Mouse (Mus musculus) embryonic facial prominence, embryonic 14.5 days (tissue): ENCODE measurements around the gene Brap. TPM values are rescaled to one million over a fixed set of nuclear protein-coding genes. Genes with fewer than 3 reads are reported as not detected.
"Not testable (repeated sequence)": the region's sequence is repeated elsewhere in the genome, so short reads cannot be mapped to it uniquely, and the experiment has no call there.

Experiments
- ATAC-seq: fragments of 200-750 bp; cut with Nextera tagmentation; 2 replicates; pipeline ENCODE4 v1.8.0; 2017; ENCODE audit warnings: low read depth, moderate number of reproducible peaks, moderate TSS enrichment
- DNase-seq: peaks from one replicate; pipeline ENCODE4 v3.0.0-alpha.2; 2015; ENCODE audit warnings: low spot score
- H3K27ac ChIP-seq: fragments of 300-500 bp; sonication (generic); replicated peaks from 2 replicates; pipeline ENCODE4 v1.5.1; 2014; ENCODE audit warnings: low read depth, mild to moderate bottlenecking, low read length, moderate library complexity
- H3K27me3 ChIP-seq: fragments of 300-500 bp; sonication (generic); replicated peaks from 2 replicates; pipeline ENCODE4 v1.6.1; 2014; ENCODE audit warnings: low read length; ENCODE audit not compliant: control insufficient read depth, insufficient read depth
- H3K36me3 ChIP-seq: fragments of 300-500 bp; sonication (generic); 2 replicates; pipeline ENCODE4 v1.6.1; 2014; ENCODE audit warnings: low read length, mixed read lengths; ENCODE audit not compliant: control insufficient read depth, insufficient read depth
- H3K4me1 ChIP-seq: fragments of 300-500 bp; sonication (generic); 2 replicates; pipeline ENCODE4 v1.6.1; 2014; ENCODE audit warnings: antibody characterized with exemption, low read length; ENCODE audit not compliant: control insufficient read depth, insufficient read depth
- H3K4me2 ChIP-seq: fragments of 300-500 bp; sonication (generic); 2 replicates; pipeline ENCODE4 v1.6.1; 2014; ENCODE audit warnings: low read depth, mild to moderate bottlenecking, low read length, moderate library complexity, mixed read lengths
- H3K4me3 ChIP-seq: fragments of 300-500 bp; sonication (generic); 2 replicates; pipeline ENCODE4 v1.5.1; 2014; ENCODE audit warnings: low read depth, mild to moderate bottlenecking, low read length
- H3K9ac ChIP-seq: fragments of 300-500 bp; sonication (generic); 2 replicates; pipeline ENCODE4 v1.6.1; 2014; ENCODE audit warnings: low read depth, mild to moderate bottlenecking, low read length, moderate library complexity, mixed read lengths
- H3K9me3 ChIP-seq: fragments of 300-500 bp; sonication (generic); 2 replicates; pipeline ENCODE4 v1.6.1; 2016; ENCODE audit warnings: low read length; ENCODE audit not compliant: control insufficient read depth
- WGBS: fragments of 180-500 bp; shearing (Covaris S2); extraction: QIAGEN DNeasy Blood & Tissue Kit; methylation state at CpG from one replicate; pipeline ENCODE4 v1.1.7; 2014; 5-methylcytosine and 5-hydroxymethylcytosine counted together
- polyA plus RNA-seq: library from polyadenylated mRNA; unstranded; fragments of >200 nt; fragmentation: Nextera tagmentation; extraction: Ambion mirVana; gene quantifications from 2 replicates; pipeline ENCODE4 v1.2.1, GENCODE M21; 2014

The Brap gene
- polyA plus RNA-seq, 1 experiment from 2014 or later: 39.9 TPM

DNA sequence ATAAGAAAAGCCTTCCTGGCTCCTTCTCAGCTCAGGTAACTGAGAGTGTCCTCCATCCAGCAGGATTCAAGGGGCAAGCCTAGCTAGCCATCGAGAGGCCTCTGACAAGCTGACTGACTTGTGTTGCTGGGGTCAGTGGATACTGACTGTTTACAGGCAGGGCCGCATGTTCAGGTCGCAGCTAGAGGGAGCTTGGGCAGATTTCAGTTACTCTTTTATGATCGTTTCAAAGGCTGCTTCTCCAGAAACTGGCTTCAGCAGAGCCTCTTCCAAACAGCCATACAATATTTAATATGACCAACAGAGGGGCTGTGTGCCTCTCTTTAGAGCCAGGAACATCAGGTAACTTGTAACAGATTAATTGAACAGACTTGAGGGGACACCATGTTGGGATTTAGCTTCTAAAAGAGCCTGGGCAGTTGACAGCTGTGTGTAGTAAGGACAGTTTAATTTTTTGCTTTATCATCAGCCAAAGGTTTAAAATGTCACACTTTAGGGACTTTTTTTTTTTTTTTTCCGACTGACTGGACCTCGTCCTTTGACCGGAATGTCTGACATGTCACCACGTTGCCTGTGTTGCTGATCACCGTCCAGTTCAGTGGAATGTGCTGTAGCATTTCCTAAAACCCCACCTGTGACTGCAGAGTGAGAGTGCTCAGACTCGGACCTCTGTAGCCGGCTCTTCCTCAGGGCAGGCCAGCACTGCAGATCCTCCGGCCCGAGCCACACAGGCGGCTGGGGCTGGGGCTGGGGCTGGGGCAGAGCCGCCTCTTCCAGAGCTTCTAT is 25.9 kb downstream of the Brap start:
- H3K9ac ChIP-seq: no peak overlapping the region
- H3K4me2 ChIP-seq: no peak overlapping the region
- H3K27ac ChIP-seq: no peak overlapping the region
- no peaks in the 10 kb centered on the region for H3K27me3 ChIP-seq
- ATAC-seq: no peak
- peaks cover 59% of the 10 kb centered on the region for H3K36me3 ChIP-seq
- H3K4me3 ChIP-seq: no peak overlapping the region
- no peaks in the 10 kb centered on the region for H3K9me3 ChIP-seq
- 0 out of 2 replicates have a peak, but pooled peaks cover 5% of the 10 kb centered on the region for H3K4me1 ChIP-seq
- 73% methylated on average over 15 of the region's 15 CpGs for WGBS
- DNase-seq: no peak

DNA sequence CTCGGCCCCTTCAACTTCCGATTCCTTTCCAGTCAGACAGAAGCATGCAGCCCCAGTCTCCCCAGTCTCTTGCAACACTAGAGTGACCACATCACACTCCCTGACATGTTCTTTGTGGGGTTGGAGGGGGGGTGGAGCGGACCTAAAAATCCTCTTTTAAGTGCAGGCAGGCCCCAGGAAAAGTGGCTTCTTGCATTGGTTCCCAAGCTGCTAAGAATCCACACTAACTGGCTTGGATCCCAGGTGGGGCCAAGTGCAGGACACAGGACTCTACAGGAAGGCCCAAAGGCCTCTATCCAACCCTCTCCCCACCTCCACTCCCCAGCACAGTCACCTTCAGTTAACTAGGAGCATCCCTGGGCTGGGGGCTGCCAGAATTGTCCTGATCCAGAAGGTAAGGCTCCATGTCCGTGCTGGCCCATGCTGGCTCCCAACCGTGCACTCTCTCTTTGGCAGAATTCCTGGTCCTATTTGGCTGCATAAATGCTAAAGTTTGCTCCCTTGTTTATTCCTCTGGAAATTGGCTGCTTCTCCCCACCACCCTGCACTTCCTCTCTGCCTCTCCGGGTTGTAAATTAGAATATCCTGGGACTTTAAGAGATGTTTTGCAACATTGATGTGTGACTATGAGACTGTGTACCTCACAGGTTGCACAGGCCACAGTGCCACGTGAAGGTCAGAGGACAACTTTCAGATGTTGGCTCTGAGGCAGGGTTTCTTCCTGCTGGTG is 30.3 kb downstream of the Brap start:
- H3K9ac ChIP-seq: no peak overlapping the region
- H3K27ac ChIP-seq: no peak overlapping the region; the same call in 1 of the 2 replicates
- H3K27me3 ChIP-seq: no peaks in the 10 kb centered on the region
- H3K9me3 ChIP-seq: no peaks in the 10 kb centered on the region
- peak; percentile 28 for DNase-seq
- peaks cover 17% of the 10 kb centered on the region for H3K36me3 ChIP-seq
- ATAC-seq: no peak
- 0 out of 2 replicates have a peak, but pooled peaks cover 5% of the 10 kb centered on the region for H3K4me1 ChIP-seq
- WGBS: 70% methylated on average over 7 of the region's 7 CpGs
- H3K4me3 ChIP-seq: no peak overlapping the region
- H3K4me2 ChIP-seq: no peak overlapping the region

DNA sequence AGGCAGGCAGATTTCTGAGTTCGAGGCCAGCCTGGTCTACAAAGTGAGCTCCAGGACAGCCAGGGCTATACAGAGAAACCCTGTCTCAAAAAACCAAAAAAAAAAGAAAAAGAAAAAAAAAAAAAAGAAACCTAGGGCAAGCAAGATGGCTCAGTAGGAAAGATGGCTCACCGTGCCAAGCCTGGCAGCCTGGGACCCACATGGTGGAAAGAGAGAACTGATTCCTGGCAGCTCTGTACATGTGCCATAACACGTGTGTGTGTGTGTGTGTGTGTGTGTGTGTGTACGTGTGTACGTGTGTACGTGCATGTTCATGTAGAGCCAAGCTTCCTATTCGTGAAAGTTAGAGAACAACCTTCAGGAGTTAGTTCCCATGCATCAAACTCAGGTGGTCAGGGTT is 31.1 kb downstream of the Brap start:
- ATAC-seq, H3K4me1 ChIP-seq, DNase-seq, H3K4me2 ChIP-seq, H3K27ac ChIP-seq, H3K9ac ChIP-seq, H3K4me3 ChIP-seq, H3K9me3 ChIP-seq, H3K27me3 ChIP-seq: not testable (repeated sequence)
- H3K36me3 ChIP-seq: peaks cover 11% of the 10 kb centered on the region
- WGBS: 86% methylated on average over 7 of the region's 7 CpGs

DNA sequence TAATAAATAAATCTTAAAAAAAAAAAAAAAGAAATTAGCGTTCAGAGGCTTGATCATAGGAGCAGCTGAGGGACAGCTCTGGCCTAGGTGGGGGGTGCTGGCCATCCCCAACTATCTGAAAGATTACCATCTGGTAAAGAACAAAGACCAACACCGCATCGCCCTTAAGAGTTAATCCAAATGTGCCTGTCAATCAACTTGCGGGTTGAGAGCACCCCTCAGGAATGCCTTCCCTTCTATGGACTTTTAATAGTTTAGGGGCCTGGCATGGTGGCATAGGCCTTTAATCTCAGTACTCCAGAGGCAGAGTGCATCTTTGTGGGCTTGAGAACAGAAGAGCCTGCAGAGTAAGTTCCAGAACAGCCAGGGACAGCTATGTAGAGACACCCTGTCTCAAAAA is 32.5 kb downstream of the Brap start:
- 67% methylated on average over 4 of the region's 4 CpGs for WGBS
- Histone ChIP-seq H3K4me1 (0 out of 2 replicates have a peak, but pooled peaks cover 5% of the 10 kb centered on the region), H3K9me3 (no peaks in the 10 kb centered on the region), H3K4me2 (no peak overlapping the region), H3K4me3 (no peak overlapping the region), H3K36me3 (no peaks in the 10 kb centered on the region), H3K27me3 (no peaks in the 10 kb centered on the region), H3K9ac (no peak overlapping the region), H3K27ac (no peak overlapping the region)
- ATAC-seq (no peak), DNase-seq (peak; percentile 27)

DNA sequence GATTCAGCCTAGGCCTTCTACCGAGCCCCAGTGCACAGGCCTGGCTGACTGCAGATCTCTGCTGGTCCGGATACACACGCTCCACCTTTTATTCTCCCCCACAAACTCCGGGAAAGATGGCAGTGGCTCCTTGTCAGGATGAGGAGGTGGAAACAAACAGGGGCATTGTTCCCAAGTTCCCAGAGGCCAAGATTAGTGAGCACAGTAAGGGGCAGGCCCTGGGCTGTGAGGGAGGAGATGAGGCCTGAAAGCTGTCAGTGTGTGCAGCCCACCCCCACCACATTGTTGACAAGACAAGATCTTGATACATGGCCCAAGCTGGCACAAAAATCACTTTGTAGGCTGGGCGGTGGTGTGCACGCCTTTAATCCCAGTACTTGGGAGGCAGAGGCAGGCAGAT is 36.4 kb downstream of the Brap start:
- 43% methylated on average over 6 of the region's 6 CpGs for WGBS
- Histone ChIP-seq H3K36me3 (no peaks in the 10 kb centered on the region), H3K4me1 (no peaks in the 10 kb centered on the region), H3K9ac (no peak overlapping the region), H3K27me3 (no peaks in the 10 kb centered on the region), H3K9me3 (no peaks in the 10 kb centered on the region), H3K27ac (no peak overlapping the region), H3K4me3 (no peak overlapping the region), H3K4me2 (no peak overlapping the region)
- ATAC-seq (no peak), DNase-seq (no peak)

DNA sequence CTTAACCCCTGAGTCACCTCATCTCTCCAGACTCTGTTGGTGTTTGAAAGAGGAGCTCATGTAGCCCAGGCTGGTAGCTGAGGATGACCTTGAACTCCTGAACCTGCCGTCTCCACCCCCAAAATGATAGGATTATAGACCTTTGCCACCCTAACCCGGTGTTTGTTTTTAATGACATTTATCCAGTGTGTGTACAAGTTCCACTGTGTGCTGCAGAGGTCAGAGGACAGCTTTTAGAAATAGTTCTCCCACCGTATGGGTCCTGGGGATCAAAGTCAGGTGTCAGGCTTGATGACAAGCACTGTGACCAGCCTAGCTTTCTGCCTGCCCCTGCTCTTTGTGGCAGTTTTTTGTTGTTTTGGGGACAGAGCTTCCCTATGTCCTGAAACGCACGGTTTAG is 39.5 kb downstream of the Brap start:
- WGBS: 35% methylated on average over 5 of the region's 5 CpGs
- H3K9ac ChIP-seq: no peak overlapping the region
- no peak for ATAC-seq

DNA sequence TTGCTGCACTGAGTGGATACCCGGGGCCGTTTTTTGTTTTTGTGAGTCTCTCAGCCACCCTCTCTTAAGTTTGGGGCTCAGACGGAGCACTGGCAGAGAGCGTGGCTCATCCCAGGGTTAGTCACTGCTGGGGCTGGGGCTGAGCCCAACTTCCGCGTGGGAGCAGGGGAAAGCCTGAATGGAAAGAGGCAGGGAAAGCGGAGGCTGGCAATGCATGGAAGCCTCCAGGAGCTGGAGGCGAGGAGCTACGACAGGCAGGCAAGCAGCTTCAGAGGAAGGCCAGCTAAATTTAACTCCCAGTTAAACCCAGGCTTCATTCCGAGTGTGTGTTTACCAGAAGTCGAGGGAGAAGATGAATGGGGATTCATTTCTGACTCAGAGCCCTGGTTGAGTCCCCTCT is 40.1 kb downstream of the Brap start:
- Histone ChIP-seq H3K9ac (0 out of 2 replicates have a peak overlapping the region, but pooled peaks have one; percentile 22), H3K4me3 (no peak overlapping the region), H3K9me3 (no peaks in the 10 kb centered on the region), H3K4me2 (0 out of 2 replicates have a peak overlapping the region, but pooled peaks have one; percentile 18), H3K27me3 (no peaks in the 10 kb centered on the region), H3K4me1 (no peaks in the 10 kb centered on the region), H3K27ac (no peak overlapping the region), H3K36me3 (no peaks in the 10 kb centered on the region)
- 19% methylated on average over 11 of the region's 11 CpGs for WGBS
- ATAC-seq (no peak), DNase-seq (no peak)

More for the DNA sequence above, 39.5 kb downstream of the Brap start:
- no peaks in the 10 kb centered on the region for H3K36me3 ChIP-seq
- no peak overlapping the region for H3K27ac ChIP-seq
- H3K4me2 ChIP-seq: no peak overlapping the region
- no peak for DNase-seq
- H3K9me3 ChIP-seq: no peaks in the 10 kb centered on the region
- H3K27me3 ChIP-seq: no peaks in the 10 kb centered on the region
- no peak overlapping the region for H3K4me3 ChIP-seq
- no peaks in the 10 kb centered on the region for H3K4me1 ChIP-seq

DNA sequence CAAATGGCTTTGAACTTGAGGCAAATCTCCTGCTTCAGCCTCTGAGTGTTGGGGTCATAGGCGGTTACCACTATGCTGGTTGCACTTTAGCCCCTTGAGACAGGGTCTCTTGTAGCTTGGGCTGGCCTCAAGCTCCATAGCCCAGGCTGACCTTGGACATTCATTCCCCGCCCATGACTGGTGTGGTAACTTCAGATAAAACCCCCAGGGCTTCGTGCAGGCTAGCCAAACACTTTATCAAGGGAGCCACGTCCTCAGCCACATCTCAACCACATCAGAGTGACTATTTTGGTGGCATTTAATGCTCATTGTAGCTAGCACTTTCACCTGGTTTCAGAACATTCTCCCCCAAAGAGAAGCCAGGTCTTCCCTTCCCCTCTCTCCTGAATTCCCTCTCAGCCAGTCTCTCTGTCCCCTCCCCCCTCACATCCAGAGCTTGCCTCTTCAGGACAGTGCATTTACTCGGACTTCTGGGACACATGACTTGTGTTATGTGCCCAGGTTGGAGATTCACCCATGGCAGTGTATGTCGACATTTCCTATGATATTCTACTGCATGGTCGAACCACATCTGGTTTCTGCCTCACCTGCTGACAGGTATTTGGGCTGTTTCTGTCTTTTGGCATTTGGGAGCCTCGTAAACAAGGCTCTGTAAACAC is 40.9 kb downstream of the Brap start:
- Histone ChIP-seq H3K4me2 (no peak overlapping the region), H3K4me1 (no peaks in the 10 kb centered on the region), H3K27ac (no peak overlapping the region), H3K27me3 (no peaks in the 10 kb centered on the region), H3K4me3 (no peak overlapping the region), H3K36me3 (no peaks in the 10 kb centered on the region), H3K9ac (no peak overlapping the region), H3K9me3 (no peaks in the 10 kb centered on the region)
- 60% methylated on average over 8 of the region's 8 CpGs for WGBS
- DNase-seq (no peak), ATAC-seq (no peak)
